Mouse (Mus musculus): ENCODE results near the gene Eftud2. TPM values are rescaled to one million over a fixed set of nuclear protein-coding genes. Genes with fewer than 3 reads are reported as not detected.
A peak's percentile ranks its signal among the peaks of the same experiment; 100 is the strongest.

Eftud2 gene
- polyA plus RNA-seq, 1 experiment: 74.5 TPM

GRCm38 (mm10) chr11:102884616-102885219 lies 3.9 kb upstream of the Eftud2 start, which contains the start of gene Fam187a:
Fam187a (plus strand) TSS chr11:102885169.
- no peak for TF ChIP-seq CTCF (IDR thresholded peaks at IDR 0.05; ENCODE audit: insufficient read depth, low read length)
- no peak for TF ChIP-seq POLR2A (IDR thresholded peaks at IDR 0.05; ENCODE audit: borderline replicate concordance, extremely low read depth, low read depth, low read length)
- Histone ChIP-seq H3K4me1 (ENCODE audit: control insufficient read depth, insufficient read depth, low read length) (0 out of 2 replicates have a peak, but pooled peaks cover 3% of the 10 kb centered on the region), H3K4me3 (replicated peaks; ENCODE audit: extremely low read depth, low read depth, low read length) (no peak within 1 kb of the TSS)
- DNase-seq: no peak
- 53% methylated on average over 10 of the region's 10 CpGs for WGBS

GRCm38 (mm10) chr11:102881314-102882198 lies 771 bp upstream of the Eftud2 start:
- 12% methylated on average over 13 of the region's 13 CpGs for WGBS
- Histone ChIP-seq H3K4me1 (ENCODE audit: control insufficient read depth, insufficient read depth, low read length) (0 out of 2 replicates have a peak, but pooled peaks cover 3% of the 10 kb centered on the region), H3K4me3 (replicated peaks; ENCODE audit: extremely low read depth, low read depth, low read length) (peak overlapping the region; percentile 72)
- TF ChIP-seq POLR2A (IDR thresholded peaks at IDR 0.05; ENCODE audit: borderline replicate concordance, extremely low read depth, low read depth, low read length) (no peak), CTCF (IDR thresholded peaks at IDR 0.05; ENCODE audit: insufficient read depth, low read length) (no peak)
- no peak for DNase-seq

- H3K4me3 ChIP-seq (replicated peaks; ENCODE audit: extremely low read depth, low read depth, low read length): no peak overlapping the region
- no peak for DNase-seq
- WGBS: 84% methylated on average over 2 of the region's 2 CpGs
- H3K4me1 ChIP-seq (ENCODE audit: control insufficient read depth, insufficient read depth, low read length): 0 out of 2 replicates have a peak, but pooled peaks cover 3% of the 10 kb centered on the region
- TF ChIP-seq CTCF (IDR thresholded peaks at IDR 0.05; ENCODE audit: insufficient read depth, low read length): no peak
- TF ChIP-seq POLR2A (IDR thresholded peaks at IDR 0.05; ENCODE audit: borderline replicate concordance, extremely low read depth, low read depth, low read length): no peak
Measured at GRCm38 (mm10) chr11:102879558-102879957, 1.2 kb downstream of the Eftud2 start.

DNA sequence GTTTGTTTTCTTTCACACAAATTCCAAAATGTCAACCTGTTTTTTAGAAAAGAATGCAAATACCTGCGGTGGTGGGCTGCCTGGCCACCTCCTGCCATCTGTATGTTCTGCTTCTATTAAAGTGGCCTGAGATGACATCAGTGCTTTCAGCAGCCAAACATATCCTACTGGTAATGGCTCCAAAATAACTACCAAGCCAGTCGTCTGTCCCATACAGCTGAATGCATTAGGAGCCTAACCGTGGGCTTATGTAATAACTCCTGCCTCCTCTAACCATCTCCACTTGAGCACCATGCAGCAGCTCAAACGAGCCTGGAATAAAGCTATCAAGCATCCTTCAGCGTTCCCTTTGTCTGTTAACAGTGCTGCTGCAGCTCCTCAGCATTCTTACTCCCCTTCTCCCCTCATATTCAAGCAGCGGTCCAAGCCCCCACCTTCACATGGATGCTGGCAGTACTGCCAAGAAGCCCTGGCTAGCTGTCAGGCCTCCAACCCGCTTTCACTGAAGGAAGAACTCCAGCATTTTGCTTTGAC lies 5.9 kb downstream of the Eftud2 start:
- Histone ChIP-seq H3K4me3 (replicated peaks; ENCODE audit: extremely low read depth, low read depth, low read length) (no peak overlapping the region), H3K4me1 (ENCODE audit: control insufficient read depth, insufficient read depth, low read length) (no peaks in the 10 kb centered on the region)
- TF ChIP-seq CTCF (IDR thresholded peaks at IDR 0.05; ENCODE audit: insufficient read depth, low read length) (no peak), POLR2A (IDR thresholded peaks at IDR 0.05; ENCODE audit: borderline replicate concordance, extremely low read depth, low read depth, low read length) (no peak)
- WGBS: 86% methylated on average over 7 of the region's 7 CpGs
- no peak for DNase-seq

DNA sequence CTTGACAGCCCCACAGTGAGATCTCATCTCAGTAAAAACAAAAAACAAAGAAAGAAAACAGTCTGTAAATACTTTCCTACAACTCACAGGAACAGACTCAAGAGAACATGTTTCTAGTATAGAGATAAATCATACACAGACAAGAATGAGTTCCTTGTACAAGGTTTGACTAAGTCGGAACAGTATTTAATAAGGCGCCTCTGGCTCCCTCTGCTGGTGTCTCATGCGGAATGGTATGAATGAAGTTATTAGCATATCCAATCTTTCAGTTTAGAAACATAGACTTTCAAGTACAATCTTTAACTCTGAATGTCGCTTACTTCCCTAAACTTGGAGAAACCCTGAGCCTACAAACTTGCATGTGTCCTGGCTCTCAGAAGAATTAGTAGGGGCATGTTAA lies 16.5 kb downstream of the Eftud2 start:
- WGBS: 22% methylated on average over 4 of the region's 4 CpGs
- DNase-seq: peak; percentile 48
- H3K4me3 ChIP-seq (replicated peaks; ENCODE audit: extremely low read depth, low read depth, low read length): no peak overlapping the region
- TF ChIP-seq CTCF (IDR thresholded peaks at IDR 0.05; ENCODE audit: insufficient read depth, low read length) (peak; percentile 56), POLR2A (IDR thresholded peaks at IDR 0.05; ENCODE audit: borderline replicate concordance, extremely low read depth, low read depth, low read length) (no peak)
- H3K4me1 ChIP-seq (ENCODE audit: control insufficient read depth, insufficient read depth, low read length): no peaks in the 10 kb centered on the region

DNA sequence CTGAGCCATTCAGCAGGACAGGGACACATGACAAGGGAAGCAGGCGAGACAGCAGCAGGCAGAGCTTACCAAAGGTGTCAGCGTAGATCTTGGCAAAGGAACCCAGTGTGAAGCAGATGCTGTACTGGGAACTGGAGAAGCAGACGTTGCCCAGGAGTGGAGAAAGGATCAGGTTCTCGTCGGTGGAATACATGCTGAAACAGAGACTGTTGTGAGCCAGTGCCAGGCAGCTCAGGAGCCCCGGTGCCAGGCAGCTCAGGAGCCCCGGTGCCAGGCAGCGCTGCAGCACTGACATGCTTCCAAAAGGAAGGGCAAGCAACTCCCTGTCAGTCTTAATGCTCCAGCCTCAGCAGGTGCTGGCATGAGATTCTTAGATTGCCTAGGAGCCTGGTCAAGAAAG lies 20.9 kb downstream of the Eftud2 start:
- 95% methylated on average over 8 of the region's 8 CpGs for WGBS
- no peak for TF ChIP-seq POLR2A (IDR thresholded peaks at IDR 0.05; ENCODE audit: borderline replicate concordance, extremely low read depth, low read depth, low read length)
- no peak for TF ChIP-seq CTCF (IDR thresholded peaks at IDR 0.05; ENCODE audit: insufficient read depth, low read length)
- no peak for DNase-seq
- no peaks in the 10 kb centered on the region for H3K4me1 ChIP-seq (ENCODE audit: control insufficient read depth, insufficient read depth, low read length)
- H3K4me3 ChIP-seq (replicated peaks; ENCODE audit: extremely low read depth, low read depth, low read length): no peak overlapping the region

GRCm38 (mm10) chr11:102858951-102859350 lies 21.8 kb downstream of the Eftud2 start:
- no peak for DNase-seq

DNA sequence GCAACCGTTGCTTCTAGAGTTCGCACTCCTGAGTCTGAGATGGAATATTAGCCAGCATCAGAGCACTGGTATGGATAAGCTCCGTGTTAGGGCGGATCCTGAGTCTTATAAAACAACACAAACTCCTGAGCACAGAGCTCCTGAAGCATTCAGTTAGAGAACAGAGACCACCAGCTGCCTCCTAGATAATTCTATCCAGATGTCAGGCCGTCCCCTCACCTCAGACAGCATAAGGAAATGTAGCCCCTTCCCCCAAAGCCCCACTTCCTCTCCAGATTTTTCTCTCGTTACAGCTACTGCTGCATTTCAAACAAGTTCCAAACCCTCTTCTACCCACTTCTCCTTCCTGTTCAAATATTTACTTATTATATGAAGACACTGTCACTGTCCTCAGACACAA lies 24.8 kb downstream of the Eftud2 start:
- WGBS: 77% methylated on average over 6 of the region's 6 CpGs
- no peak for TF ChIP-seq POLR2A (IDR thresholded peaks at IDR 0.05; ENCODE audit: borderline replicate concordance, extremely low read depth, low read depth, low read length)
- TF ChIP-seq CTCF (IDR thresholded peaks at IDR 0.05; ENCODE audit: insufficient read depth, low read length): no peak
- Histone ChIP-seq H3K4me1 (ENCODE audit: control insufficient read depth, insufficient read depth, low read length) (no peaks in the 10 kb centered on the region), H3K4me3 (replicated peaks; ENCODE audit: extremely low read depth, low read depth, low read length) (no peak overlapping the region)
- no peak for DNase-seq

More at GRCm38 (mm10) chr11:102858951-102859350, 21.8 kb downstream of the Eftud2 start:
- Histone ChIP-seq H3K4me1 (ENCODE audit: control insufficient read depth, insufficient read depth, low read length) (no peaks in the 10 kb centered on the region), H3K4me3 (replicated peaks; ENCODE audit: extremely low read depth, low read depth, low read length) (no peak overlapping the region)
- TF ChIP-seq CTCF (IDR thresholded peaks at IDR 0.05; ENCODE audit: insufficient read depth, low read length): no peak
- TF ChIP-seq POLR2A (IDR thresholded peaks at IDR 0.05; ENCODE audit: borderline replicate concordance, extremely low read depth, low read depth, low read length): no peak
- WGBS: 97% methylated on average over 11 of the region's 11 CpGs

DNA sequence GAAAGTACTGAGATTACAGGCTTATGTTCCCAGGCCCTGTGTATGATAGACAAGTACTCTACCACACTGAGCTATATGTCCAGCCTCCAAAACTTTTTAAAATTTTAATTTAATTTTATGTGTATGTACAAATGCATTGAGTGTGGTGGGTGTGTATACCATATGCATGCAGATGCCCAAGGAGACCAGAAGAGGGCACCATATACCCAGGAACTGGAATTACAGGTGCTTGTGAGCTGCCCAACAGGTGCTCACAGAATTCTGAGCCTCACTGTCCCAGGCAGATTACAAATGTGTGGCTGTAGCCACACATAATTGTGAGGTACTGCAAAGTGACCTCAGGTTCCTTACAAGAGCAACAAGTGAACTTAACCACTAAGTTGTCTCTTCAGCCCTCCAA lies 27.0 kb downstream of the Eftud2 start:
- DNase-seq: no peak
- no peak for TF ChIP-seq POLR2A (IDR thresholded peaks at IDR 0.05; ENCODE audit: borderline replicate concordance, extremely low read depth, low read depth, low read length)
- TF ChIP-seq CTCF (IDR thresholded peaks at IDR 0.05; ENCODE audit: insufficient read depth, low read length): no peak
- Histone ChIP-seq H3K4me1 (ENCODE audit: control insufficient read depth, insufficient read depth, low read length) (no peaks in the 10 kb centered on the region), H3K4me3 (replicated peaks; ENCODE audit: extremely low read depth, low read depth, low read length) (no peak overlapping the region)

Data from lung, adult 2 months (tissue).